Mouse (Mus musculus) cerebellum, postnatal 4 days (tissue): Measurements from ENCODE around the gene Tiam1.

Experiments used
- DNase-seq, 2 experiments: peaks; one replicate each; pipeline ENCODE4 v3.0.0; 2022; ENCODE audit warnings: low spot score in 2 of 2, mixed read lengths in 1 of 2

Tiam1 gene

GRCm38 (mm10) chr16:90144541-90144940, 972 bp upstream of the Tiam1 start:
- DNase-seq: no peak

- no peak for DNase-seq
Measured at GRCm38 (mm10) chr16:90143416-90143759, 181 bp downstream of the Tiam1 start.

- DNase-seq: peak; percentile 48 to 62
Measured at GRCm38 (mm10) chr16:90142574-90143415, 774 bp downstream of the Tiam1 start.

GRCm38 (mm10) chr16:90142247-90142573, 1.4 kb downstream of the Tiam1 start:
- no peak for DNase-seq

- DNase-seq: no peak
Measured at GRCm38 (mm10) chr16:90141556-90141955, 2.0 kb downstream of the Tiam1 start.

- DNase-seq: no peak
Measured at GRCm38 (mm10) chr16:90140571-90140970, 3.0 kb downstream of the Tiam1 start.

- no peak for DNase-seq
Measured at GRCm38 (mm10) chr16:90139696-90140095, 3.9 kb downstream of the Tiam1 start.

- no peak for DNase-seq
Measured at GRCm38 (mm10) chr16:90138151-90138550, 5.4 kb downstream of the Tiam1 start.

GRCm38 (mm10) chr16:90137175-90137574, 6.4 kb downstream of the Tiam1 start:
- no peak for DNase-seq

- no peak for DNase-seq
Measured at GRCm38 (mm10) chr16:90135580-90135979, 8.0 kb downstream of the Tiam1 start.

GRCm38 (mm10) chr16:90134351-90134750, 9.2 kb downstream of the Tiam1 start:
- no peak for DNase-seq

- no peak for DNase-seq
Measured at GRCm38 (mm10) chr16:90132816-90133215, 10.8 kb downstream of the Tiam1 start.

GRCm38 (mm10) chr16:90132331-90132730, 11.2 kb downstream of the Tiam1 start:
- no peak for DNase-seq

- no peak for DNase-seq
Measured at GRCm38 (mm10) chr16:90128817-90129587, 14.6 kb downstream of the Tiam1 start.

GRCm38 (mm10) chr16:90128361-90128760, 15.2 kb downstream of the Tiam1 start:
- no peak for DNase-seq

- no peak for DNase-seq
Measured at GRCm38 (mm10) chr16:90125318-90126314, 18.0 kb downstream of the Tiam1 start.

GRCm38 (mm10) chr16:90123091-90123490, 20.5 kb downstream of the Tiam1 start:
- no peak for DNase-seq

- no peak for DNase-seq
Measured at GRCm38 (mm10) chr16:90122439-90122838, 21.1 kb downstream of the Tiam1 start.

GRCm38 (mm10) chr16:90121799-90122198, 21.8 kb downstream of the Tiam1 start:
- DNase-seq: no peak

- DNase-seq: no peak
Measured at GRCm38 (mm10) chr16:90119969-90120368, 23.6 kb downstream of the Tiam1 start.

- DNase-seq: no peak
Measured at GRCm38 (mm10) chr16:90116637-90117182, 26.9 kb downstream of the Tiam1 start.
